Mouse (Mus musculus) brain, embryonic 14.5 days (tissue): Measurements from ENCODE around the gene Hs6st1.

Source experiments
- CTCF ChIP-seq: fragments of 200-500 bp; IDR thresholded peaks from 2 replicates; pipeline ENCODE4 v1.5.1; 2012; ENCODE audit warnings: inconsistent platforms, mild to moderate bottlenecking, moderate library complexity, borderline replicate concordance; ENCODE audit not compliant: insufficient read depth, insufficient read length; ENCODE audit errors: extremely low read depth
- POLR2A ChIP-seq: fragments of 200-500 bp; IDR thresholded peaks from 2 replicates; pipeline ENCODE4 v1.6.1; 2012; ENCODE audit warnings: mild to moderate bottlenecking, inconsistent platforms, borderline replicate concordance; ENCODE audit not compliant: poor library complexity, insufficient read depth, insufficient read length, severe bottlenecking; ENCODE audit errors: extremely low read depth

DNA sequence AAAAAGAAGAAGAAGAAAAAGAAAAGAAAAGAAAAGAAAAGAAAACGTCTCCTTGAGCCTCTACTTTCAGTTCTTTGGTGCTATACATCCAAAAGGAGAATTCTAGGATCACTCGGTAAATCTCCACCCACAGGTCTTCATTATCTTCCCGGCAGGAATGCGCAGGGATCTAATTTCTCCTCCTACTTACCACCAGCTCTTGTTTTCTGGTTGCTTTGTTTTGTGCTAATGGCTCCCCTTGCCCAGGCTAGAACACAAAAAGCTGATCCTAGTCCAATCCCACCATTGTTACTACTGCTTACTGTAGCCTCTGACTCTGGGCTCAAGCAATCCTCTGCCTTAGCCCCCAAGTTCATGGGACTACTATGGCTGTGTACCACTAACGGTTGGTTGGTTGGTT, 16.9 kb downstream of the Hs6st1 start:
- TF ChIP-seq CTCF: no peak
- TF ChIP-seq POLR2A: no peak
